Mouse (Mus musculus) spleen, postnatal 0 days (tissue): ENCODE results near the gene Chmp1a. TPM values are rescaled to one million over a fixed set of nuclear protein-coding genes. Genes with fewer than 3 reads are reported as not detected.

Experiments
- polyA plus RNA-seq: library from polyadenylated mRNA; unstranded; fragments of >200 nt; fragmentation: Nextera tagmentation; extraction: Ambion mirVana; gene quantifications from 2 replicates; pipeline ENCODE4 v1.2.1, GENCODE M21; 2015

The Chmp1a gene
- polyA plus RNA-seq: 85.5 and 99.0 TPM in 2 replicates

DNA sequence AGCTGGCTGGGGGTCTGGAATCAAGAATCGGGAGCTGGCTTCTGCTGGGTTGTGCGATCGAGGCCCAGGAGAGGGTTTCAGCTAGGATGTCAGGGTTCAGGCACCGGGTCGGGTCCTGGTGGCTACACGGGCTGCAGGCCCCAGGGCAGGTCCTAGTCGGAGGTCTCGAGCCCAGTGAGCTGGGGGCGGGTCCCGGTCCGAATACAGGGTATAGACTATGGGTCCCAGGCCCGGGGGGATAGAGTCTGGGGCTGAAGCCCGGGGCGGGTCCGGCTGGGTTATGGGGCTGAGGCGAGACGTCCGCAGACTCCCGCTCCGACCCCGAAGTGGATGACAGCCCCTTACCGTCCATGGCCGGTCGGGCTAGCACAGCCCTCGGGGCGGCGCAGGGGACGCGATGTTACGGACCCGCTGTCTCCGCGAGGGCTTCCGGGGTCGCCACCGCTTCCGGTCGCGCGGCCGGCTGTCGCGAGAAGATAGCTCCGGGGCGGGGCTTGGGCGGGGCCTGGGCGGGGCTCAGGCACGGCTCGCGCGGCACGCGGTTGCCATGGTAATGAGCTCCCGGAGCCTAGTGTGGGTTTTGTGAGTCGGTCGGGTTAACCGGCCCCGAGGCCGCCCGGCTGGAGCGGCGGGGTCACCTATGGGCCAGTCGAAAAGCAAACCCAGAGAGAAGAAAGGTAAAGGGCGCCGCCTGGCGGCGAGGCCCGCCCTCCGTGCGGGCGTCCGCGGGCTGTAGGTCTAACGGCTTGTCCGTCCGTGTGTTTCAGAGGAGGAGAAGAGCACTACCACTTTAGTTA is at the start of gene Chmp1a, which contains the start of gene Spata33:
Gene Chmp1a (minus strand): TSS at position 443 of the 797 bp plus-strand sequence.
Gene Spata33 (plus strand): TSS at position 512 of the 797 bp plus-strand sequence.

DNA sequence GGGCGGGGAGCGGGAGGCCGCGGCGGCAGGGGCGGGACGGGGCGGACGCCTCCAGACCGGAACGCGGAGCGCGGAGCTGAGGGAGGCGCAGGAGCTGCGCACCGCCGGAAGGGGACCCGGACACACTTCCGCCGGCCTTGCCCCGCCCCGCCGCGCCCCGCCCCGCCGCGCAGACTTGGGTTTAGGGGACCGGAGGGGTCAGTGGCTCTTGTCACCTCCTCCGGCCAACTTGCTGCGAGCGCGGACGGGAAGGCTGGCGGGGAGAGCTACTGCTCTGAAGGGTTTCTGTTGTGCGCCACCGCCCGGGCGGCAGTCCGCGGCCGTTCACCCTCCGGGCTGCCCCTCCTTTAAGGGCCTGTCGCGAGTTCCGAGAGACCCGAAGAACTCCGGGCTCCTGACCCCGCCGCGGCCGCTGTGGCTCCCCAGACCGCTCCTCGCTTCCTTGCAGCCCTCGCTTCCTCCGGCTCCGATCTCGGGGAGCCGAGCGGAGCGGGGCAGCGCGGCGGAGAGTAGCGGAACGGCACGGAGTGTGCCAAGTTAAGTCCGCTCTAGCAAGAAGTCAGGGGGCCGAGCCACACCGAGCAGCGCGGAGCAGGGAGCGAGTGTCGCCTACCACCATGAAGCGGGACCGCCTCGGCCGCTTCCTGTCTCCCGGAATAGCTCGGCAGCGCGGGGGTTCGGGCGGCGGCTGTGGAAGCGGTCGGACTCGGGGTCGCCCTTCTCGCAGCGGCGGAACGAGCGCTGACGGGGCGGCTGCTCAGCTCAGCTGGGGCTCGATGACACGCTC is 41.7 kb upstream of the Chmp1a start, which contains the start of the genes Zfp276 and Vps9d1:
Gene Zfp276 (plus strand): TSS at position 97 of the 787 bp plus-strand sequence.
Gene Vps9d1 (minus strand): TSS at position 250 of the 787 bp plus-strand sequence.

DNA sequence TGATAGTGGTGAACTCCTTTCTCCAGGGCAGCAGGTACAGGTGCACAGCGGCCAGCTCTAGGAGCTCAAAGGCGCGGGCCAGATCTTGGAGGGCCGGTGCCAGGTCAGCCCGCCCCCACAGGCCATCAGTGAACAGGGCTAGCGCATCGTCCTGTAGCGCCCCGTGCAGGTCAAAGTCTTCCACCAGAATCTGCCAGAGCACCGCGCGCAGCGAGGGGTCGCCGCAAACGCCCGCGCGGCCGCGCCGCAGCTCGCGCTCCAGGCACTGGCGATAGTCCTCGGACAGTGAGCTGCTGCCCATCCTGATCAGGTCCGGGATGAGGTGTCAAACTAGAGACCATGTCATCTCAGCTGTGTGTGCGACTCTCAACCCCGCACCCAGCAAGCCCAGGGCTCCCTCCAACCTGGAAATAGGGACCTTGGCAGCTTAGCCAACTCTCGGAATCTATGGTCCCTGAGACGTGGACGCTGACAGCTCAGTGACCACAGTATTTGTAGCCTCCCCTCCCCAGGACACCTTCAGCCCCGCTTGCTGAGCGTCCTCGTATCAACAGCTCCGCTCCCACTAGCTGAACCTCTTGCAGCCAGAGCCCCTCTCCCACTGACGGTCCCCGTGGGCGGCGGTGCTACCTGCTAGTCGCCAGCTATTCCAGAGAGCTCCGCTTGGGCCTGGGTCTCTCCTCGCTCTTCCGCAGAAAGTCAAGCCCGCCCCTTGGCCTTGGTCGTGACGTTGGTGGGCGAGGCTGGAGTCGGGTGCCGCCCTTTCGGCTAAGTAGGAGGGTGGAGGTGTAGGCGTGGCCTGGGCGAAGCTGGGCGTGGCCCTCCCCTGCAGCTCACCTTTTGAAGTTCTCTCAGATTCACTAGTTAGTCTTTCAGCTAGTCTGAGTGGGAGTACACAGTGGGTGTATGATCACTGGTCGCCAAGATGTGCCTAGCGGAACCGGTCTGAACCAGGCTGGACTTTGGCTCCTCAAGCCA is 23.2 kb upstream of the Chmp1a start, which contains the start of gene Spata2l:
Gene Spata2l (minus strand): TSS at position 714 of the 978 bp plus-strand sequence.

DNA sequence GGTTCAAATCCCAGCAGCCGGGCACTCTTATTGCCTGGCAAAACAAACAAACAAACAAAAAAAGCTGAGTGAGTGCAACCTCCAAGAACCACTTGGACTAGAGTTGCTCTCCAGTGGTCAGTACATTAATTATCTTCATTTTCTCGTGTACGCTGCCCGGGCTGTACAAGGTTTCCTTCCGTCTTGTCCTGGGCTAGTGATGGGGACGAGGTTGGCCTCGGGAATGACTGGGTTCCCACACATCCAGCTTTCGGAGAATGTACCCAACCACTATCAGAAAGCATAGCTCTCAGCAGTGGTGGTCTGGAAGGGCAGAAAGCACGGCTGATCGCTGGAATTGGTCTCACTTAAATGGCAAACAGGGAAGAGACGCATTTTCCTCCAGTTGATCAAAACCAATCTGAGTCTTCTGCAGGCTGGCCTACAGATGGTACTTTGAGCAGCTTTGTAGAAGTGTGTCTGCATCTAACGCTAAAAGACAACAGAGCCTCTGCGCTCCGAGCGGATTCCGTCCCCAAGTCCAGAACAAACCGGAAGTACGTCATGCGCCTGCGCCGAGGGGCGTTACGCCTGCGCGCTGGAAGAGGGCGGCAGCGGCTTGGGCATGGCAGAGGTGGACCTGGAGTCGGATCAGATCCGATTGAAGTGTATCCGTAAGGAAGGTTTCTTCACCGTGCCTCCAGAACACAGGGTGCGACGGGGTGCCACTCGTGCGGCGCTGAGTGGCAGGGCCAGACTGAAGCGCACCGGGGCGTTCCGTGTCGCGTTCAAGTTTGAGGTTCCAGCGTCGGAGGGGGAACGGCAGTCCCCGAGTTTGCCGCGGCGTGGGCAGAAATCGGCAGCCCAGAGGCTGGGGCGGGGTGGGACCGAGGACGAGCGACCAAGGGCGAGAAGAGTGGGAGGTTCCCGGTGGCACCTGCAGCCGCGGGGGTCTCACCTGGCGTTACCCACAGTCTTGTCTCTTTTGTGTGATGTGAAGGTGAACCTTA is 12.0 kb upstream of the Chmp1a start, which contains the start of gene Cdk10:
Gene Cdk10 (plus strand): TSS at position 565 of the 989 bp plus-strand sequence.

DNA sequence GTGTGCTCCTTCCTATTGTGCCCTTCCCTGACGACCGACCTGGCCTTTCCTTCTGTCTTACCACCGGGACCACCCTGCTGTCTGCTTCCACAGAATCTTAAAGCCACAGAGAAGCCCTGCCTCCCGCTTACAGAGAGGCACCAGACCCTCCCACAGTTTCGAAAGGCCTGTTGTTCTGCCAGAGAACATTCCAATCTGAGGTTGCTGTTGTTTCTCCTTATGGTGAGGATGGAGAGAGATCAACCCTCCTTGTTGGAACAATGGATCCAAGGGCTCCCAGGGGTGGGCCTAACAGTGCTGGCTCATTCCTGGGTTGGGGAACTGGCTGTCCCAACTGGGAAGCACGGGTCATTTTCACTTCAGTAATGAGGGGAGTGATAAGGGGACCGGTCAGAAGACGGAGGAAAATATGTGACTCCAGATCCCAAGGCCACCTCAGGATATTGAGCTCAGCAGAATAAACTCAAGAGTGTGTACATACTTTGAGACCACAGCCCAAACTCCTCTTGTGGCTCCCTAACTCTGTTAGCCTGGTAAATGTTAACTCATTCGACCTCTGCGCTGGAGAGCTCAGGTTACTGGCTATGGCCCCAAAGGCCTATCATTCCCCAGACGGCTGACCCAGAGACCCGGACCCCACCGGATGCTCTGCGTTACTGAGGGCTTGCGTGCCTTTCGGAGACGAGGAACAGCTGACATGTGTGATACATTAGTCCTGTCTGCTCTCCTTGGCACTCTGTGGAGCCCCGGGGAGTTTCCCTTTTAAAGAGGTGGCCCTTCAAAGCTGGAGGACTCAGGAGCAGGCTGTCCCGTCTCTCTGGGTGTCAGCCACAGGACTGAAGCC is 26.8 kb downstream of the Chmp1a start, which contains the start of gene Dpep1:
Gene Dpep1 (plus strand): TSS at position 677 of the 844 bp plus-strand sequence.

DNA sequence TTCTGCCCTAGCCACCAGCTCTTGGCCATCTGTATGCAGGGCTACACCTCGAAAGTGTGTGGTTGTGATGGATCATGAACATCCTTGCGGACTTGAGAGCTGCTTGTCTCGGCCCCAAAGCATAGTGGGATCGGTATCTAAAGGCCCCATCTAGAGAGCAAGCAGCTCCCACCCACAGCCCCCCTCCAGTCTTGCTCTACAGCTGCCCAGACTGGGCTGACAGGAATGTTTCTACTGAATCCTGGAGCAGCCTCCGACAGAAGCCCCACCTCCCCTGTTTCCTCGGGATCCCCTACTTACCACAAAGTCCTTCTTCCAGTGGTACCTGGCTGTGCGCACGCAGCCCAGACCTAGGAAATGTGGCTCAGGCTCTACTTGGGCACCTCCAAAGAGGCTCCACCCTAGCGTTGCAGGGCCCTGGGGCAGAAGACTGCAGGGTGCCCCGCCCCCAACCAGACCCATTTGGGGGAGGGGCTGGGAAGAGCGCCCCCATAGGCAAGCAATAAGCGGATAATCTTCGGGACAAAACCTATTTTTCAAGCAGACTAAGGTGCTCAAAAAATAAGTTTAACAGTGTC is 54.6 kb downstream of the Chmp1a start, which contains the start of gene Sult5a1:
Gene Sult5a1 (minus strand): TSS at position 428 of the 578 bp plus-strand sequence.

Other genes starting within 250 kb of the Chmp1a start
- 34.2 and 41.3 TPM in 2 replicates for gene Ankrd11, start 170.5 kb downstream of the Chmp1a start, polyA plus RNA-seq
- gene Spg7, start 149.8 kb downstream of the Chmp1a start, polyA plus RNA-seq: 28.2 and 29.1 TPM in 2 replicates
- 1,348 and 1,461 TPM in 2 replicates for gene Rpl13, start 110.4 kb downstream of the Chmp1a start, polyA plus RNA-seq
- 10.3 and 14.4 TPM in 2 replicates for gene Cpne7, start 95.4 kb downstream of the Chmp1a start, polyA plus RNA-seq
- gene Sult5a1, start 54.4 kb downstream of the Chmp1a start, polyA plus RNA-seq: 6.1 and 8.2 TPM in 2 replicates
- 8.9 and 10.5 TPM in 2 replicates for gene Dpep1, start 26.5 kb downstream of the Chmp1a start, polyA plus RNA-seq
- 0.33 and 0.43 TPM in 2 replicates for gene Spata33, start 69 bp upstream of the Chmp1a start, polyA plus RNA-seq
- 9.7 and 11.9 TPM in 2 replicates for gene Cdk10, start 12.1 kb upstream of the Chmp1a start, polyA plus RNA-seq
- 1.5 and 2.4 TPM in 2 replicates for gene Spata2l, start 23.5 kb upstream of the Chmp1a start, polyA plus RNA-seq
- gene Zfp276, start 41.4 kb upstream of the Chmp1a start, polyA plus RNA-seq: 11.3 and 12.2 TPM in 2 replicates
- 7.9 and 10.9 TPM in 2 replicates for gene Vps9d1, start 41.6 kb upstream of the Chmp1a start, polyA plus RNA-seq
- 27.5 and 28.0 TPM in 2 replicates for gene Fanca, start 105.8 kb upstream of the Chmp1a start, polyA plus RNA-seq
- 3.0 and 3.4 TPM in 2 replicates for gene Spire2, start 120.0 kb upstream of the Chmp1a start, polyA plus RNA-seq
- 81.3 and 88.0 TPM in 2 replicates for gene Tcf25, start 161.0 kb upstream of the Chmp1a start, polyA plus RNA-seq
- 0.13 and 0.18 TPM in 2 replicates for gene Mc1r, start 194.3 kb upstream of the Chmp1a start, polyA plus RNA-seq
- gene Tubb3, start 198.7 kb upstream of the Chmp1a start, polyA plus RNA-seq: 0.49 and 0.63 TPM in 2 replicates
- 16.1 and 17.4 TPM in 2 replicates for gene Def8, start 210.8 kb upstream of the Chmp1a start, polyA plus RNA-seq